Comparison of ENCODE assay signal across 9 mouse cellular contexts in the genomic region with DNA sequence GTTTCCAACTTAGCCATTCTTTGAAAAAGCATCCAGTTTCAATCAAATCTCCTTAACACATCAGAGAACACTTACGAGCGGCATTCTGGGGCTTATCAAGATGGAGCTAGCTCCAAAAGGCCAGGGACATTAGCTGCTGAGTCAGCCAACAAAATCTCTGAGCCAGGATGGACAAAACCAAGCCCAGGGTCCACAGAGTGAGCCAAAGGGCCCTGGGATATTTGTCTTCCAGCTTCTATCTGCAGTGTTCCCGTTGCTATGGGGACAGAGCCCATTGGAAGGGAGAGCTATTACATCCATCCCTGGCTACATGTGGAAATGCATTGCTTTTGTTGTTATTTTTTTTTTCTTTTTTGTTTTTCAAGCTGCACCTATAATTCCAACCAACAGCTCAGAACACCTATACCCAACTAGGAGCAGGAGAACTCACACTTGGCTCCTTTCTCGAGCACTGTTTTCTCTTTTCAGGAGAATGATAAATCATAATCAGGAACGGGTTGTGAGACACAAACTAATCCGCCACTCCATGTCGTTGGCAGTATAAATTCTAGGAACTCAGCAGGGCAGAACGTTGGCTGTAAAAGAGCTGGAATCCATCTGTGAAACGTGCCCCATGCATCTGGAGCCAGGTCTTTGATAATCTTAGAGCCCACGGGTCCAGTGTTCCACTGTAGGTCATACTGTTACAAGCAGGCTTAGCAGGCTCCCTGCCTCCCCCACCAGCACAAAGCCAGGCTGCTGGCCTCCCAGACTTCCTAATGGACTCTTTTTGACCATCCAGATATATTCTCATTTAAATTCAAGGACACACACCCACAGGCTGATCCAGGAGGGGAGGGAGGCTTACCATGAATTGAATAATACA. TPM values are rescaled to one million over a fixed set of nuclear protein-coding genes. Genes with fewer than 3 reads are reported as not detected.
DNase-seq lines count a peak whose midpoint lies in the region; ATAC-seq lines count a peak whose summit lies in the region.
"Had no signal": no experiment of that assay in that cellular context is flagged by ENCODE, and none has a peak within 500 bp of the region (broad histone marks: within the 10 kb centered on the region; RNA-seq: fewer than 3 reads in every experiment).

No protein-coding gene starts in this region.

- H3K9ac ChIP-seq in heart, embryonic 12.5 days = no peak overlapping the region
- H3K9ac ChIP-seq in forebrain, embryonic 12.5 days = no peak overlapping the region
- no peak overlapping the region for H3K9ac ChIP-seq in hindbrain, embryonic 15.5 days
- no peak overlapping the region for H3K9ac ChIP-seq in midbrain, embryonic 16.5 days (ENCODE audit: low read depth, low read length)
- no peak overlapping the region for H3K9ac ChIP-seq in liver, embryonic 12.5 days

- H3K27ac ChIP-seq in heart, embryonic 12.5 days (ENCODE audit: poor library complexity, severe bottlenecking) = no peak overlapping the region
- H3K27ac ChIP-seq in forebrain, embryonic 12.5 days = peak overlapping the region; percentile 57
- H3K27ac ChIP-seq in hindbrain, embryonic 15.5 days (replicated peaks) = peak overlapping the region; percentile 74
- peak overlapping the region; percentile 87 for H3K27ac ChIP-seq in midbrain, embryonic 16.5 days (ENCODE audit: low read length)
- no peak overlapping the region for H3K27ac ChIP-seq in liver, embryonic 12.5 days

- peak; percentile 34 to 41 for DNase-seq in heart, adult 18-20 months
- DNase-seq in R1 (ENCODE audit: low read depth, low spot score) = peak; percentile 45
- no peak for DNase-seq in thymus, adult 18-20 months

- H3K4me3 ChIP-seq in heart, embryonic 12.5 days = no peak overlapping the region
- H3K4me3 ChIP-seq in forebrain, embryonic 12.5 days (replicated peaks) = no peak overlapping the region
- no peak overlapping the region for H3K4me3 ChIP-seq in hindbrain, embryonic 15.5 days
- no peak overlapping the region for H3K4me3 ChIP-seq in midbrain, embryonic 16.5 days (ENCODE audit: low read depth, low read length)
- no peak overlapping the region for H3K4me3 ChIP-seq in liver, embryonic 12.5 days

- no peaks in the 10 kb centered on the region for H3K4me1 ChIP-seq in heart, embryonic 12.5 days (replicated peaks)
- peaks cover 20% of the 10 kb centered on the region for H3K4me1 ChIP-seq in forebrain, embryonic 12.5 days
- H3K4me1 ChIP-seq in hindbrain, embryonic 15.5 days (replicated peaks) = peaks cover 17% of the 10 kb centered on the region
- peaks cover 18% of the 10 kb centered on the region for H3K4me1 ChIP-seq in midbrain, embryonic 16.5 days (ENCODE audit: control insufficient read depth, insufficient read depth, low read length)
- H3K4me1 ChIP-seq in liver, embryonic 12.5 days = no peaks in the 10 kb centered on the region

- no peaks in the 10 kb centered on the region for H3K27me3 ChIP-seq in heart, embryonic 12.5 days (replicated peaks)
- no peaks in the 10 kb centered on the region for H3K27me3 ChIP-seq in forebrain, embryonic 12.5 days
- no peaks in the 10 kb centered on the region for H3K27me3 ChIP-seq in hindbrain, embryonic 15.5 days
- no peaks in the 10 kb centered on the region for H3K27me3 ChIP-seq in midbrain, embryonic 16.5 days (ENCODE audit: control insufficient read depth, insufficient read depth, low read depth, low read length)
- no peaks in the 10 kb centered on the region for H3K27me3 ChIP-seq in liver, embryonic 12.5 days (replicated peaks)
- H3K27me3 ChIP-seq: CH12.LX had no signal

- WGBS in heart, embryonic 12.5 days = 57% methylated on average over 10 of the region's 10 CpGs
- 40% methylated on average over 10 of the region's 10 CpGs for WGBS in forebrain, embryonic 12.5 days
- WGBS in hindbrain, embryonic 15.5 days = 20% methylated on average over 10 of the region's 10 CpGs
- WGBS in midbrain, embryonic 16.5 days = 13% methylated on average over 10 of the region's 10 CpGs
- 56% methylated on average over 10 of the region's 10 CpGs for WGBS in liver, embryonic 12.5 days (ENCODE audit: insufficient replicate concordance)

- ATAC-seq in heart, embryonic 12.5 days (ENCODE audit: insufficient number of reproducible peaks, low FRiP score) = no peak
- ATAC-seq in forebrain, embryonic 12.5 days (ENCODE audit: low FRiP score) = peak; percentile 81
- peak; percentile 82 for ATAC-seq in hindbrain, embryonic 15.5 days (ENCODE audit: low FRiP score, low read depth)
- peak; percentile 92 for ATAC-seq in midbrain, embryonic 16.5 days
- no peak for ATAC-seq in liver, embryonic 12.5 days

- H3K36me3 ChIP-seq in heart, embryonic 12.5 days = no peaks in the 10 kb centered on the region
- H3K36me3 ChIP-seq in forebrain, embryonic 12.5 days (replicated peaks) = no peaks in the 10 kb centered on the region
- H3K36me3 ChIP-seq in hindbrain, embryonic 15.5 days = no peaks in the 10 kb centered on the region
- H3K36me3 ChIP-seq in midbrain, embryonic 16.5 days (ENCODE audit: control insufficient read depth, insufficient read depth, low read length) = no peaks in the 10 kb centered on the region
- H3K36me3 ChIP-seq in liver, embryonic 12.5 days = no peaks in the 10 kb centered on the region

- peaks cover 5% of the 10 kb centered on the region; the same call in 1 of the 2 replicates for H3K9me3 ChIP-seq in heart, embryonic 12.5 days (replicated peaks)
- 0 out of 2 replicates have a peak, but pooled peaks cover 6% of the 10 kb centered on the region for H3K9me3 ChIP-seq in forebrain, embryonic 12.5 days
- H3K9me3 ChIP-seq in hindbrain, embryonic 15.5 days = peaks cover 4% of the 10 kb centered on the region; the same call in 1 of the 2 replicates
- 0 out of 2 replicates have a peak, but pooled peaks cover 3% of the 10 kb centered on the region for H3K9me3 ChIP-seq in midbrain, embryonic 16.5 days (replicated peaks; ENCODE audit: control insufficient read depth, low read length, poor library complexity, severe bottlenecking)
- no peaks in the 10 kb centered on the region for H3K9me3 ChIP-seq in liver, embryonic 12.5 days (replicated peaks)

- H3K4me2 ChIP-seq in heart, embryonic 12.5 days = no peak overlapping the region
- peak overlapping the region; percentile 11; the same call in 1 of the 2 replicates for H3K4me2 ChIP-seq in forebrain, embryonic 12.5 days
- H3K4me2 ChIP-seq in hindbrain, embryonic 15.5 days = no peak overlapping the region
- H3K4me2 ChIP-seq in midbrain, embryonic 16.5 days (ENCODE audit: low read length) = peak overlapping the region; percentile 37
- no peak overlapping the region for H3K4me2 ChIP-seq in liver, embryonic 12.5 days

RNA-seq across cellular contexts. Expression of gene Ccn6, which starts 45.8 kb away (rescaled TPM):
- not detected for total RNA-seq in heart, adult 18-20 months (2021)
- polyA plus RNA-seq in heart, embryonic 12.5 days (2016; fragmentation: Nextera tagmentation; extraction: Ambion mirVana) = not detected in 2 replicates
- polyA plus RNA-seq in forebrain, embryonic 12.5 days (2016; fragmentation: Nextera tagmentation; extraction: Ambion mirVana) = 0.19 and 0.32 TPM in 2 replicates
- 0.36 and 0.43 TPM in 2 replicates for polyA plus RNA-seq in hindbrain, embryonic 15.5 days (2015; fragmentation: Nextera tagmentation; extraction: Ambion mirVana)
- 0.30 and 0.46 TPM in 2 replicates for polyA plus RNA-seq in midbrain, embryonic 16.5 days (2015; fragmentation: Nextera tagmentation; extraction: Ambion mirVana)
- polyA plus RNA-seq in liver, embryonic 12.5 days (2016; fragmentation: Nextera tagmentation; extraction: Ambion mirVana) = not detected in 2 replicates
- total RNA-seq: CH12.LX had no signal

Comparison
In these comparisons a context has a peak if more than half of its experiments do, and no peak if none do; other contexts are left out.
1. DNase-seq: peak in heart, adult 18-20 months (2 of 2) and R1 (single experiment); none in thymus, adult 18-20 months (0 of 2).
2. ATAC-seq: peak in forebrain, embryonic 12.5 days (single experiment), hindbrain, embryonic 15.5 days (single experiment) and midbrain, embryonic 16.5 days (single experiment); none in heart, embryonic 12.5 days (single experiment) and liver, embryonic 12.5 days (single experiment).
3. H3K27ac ChIP-seq: peak in forebrain, embryonic 12.5 days (single experiment), hindbrain, embryonic 15.5 days (single experiment) and midbrain, embryonic 16.5 days (single experiment); none in heart, embryonic 12.5 days (single experiment) and liver, embryonic 12.5 days (single experiment).
4. H3K4me2 ChIP-seq: peak in forebrain, embryonic 12.5 days (single experiment) and midbrain, embryonic 16.5 days (single experiment); none in heart, embryonic 12.5 days (single experiment), hindbrain, embryonic 15.5 days (single experiment) and liver, embryonic 12.5 days (single experiment).